Mouse (Mus musculus) liver, embryonic 14.5 days (tissue): Measurements from ENCODE around the gene Gpr12. TPM values are rescaled to one million over a fixed set of nuclear protein-coding genes. Genes with fewer than 3 reads are reported as not detected.
"Not testable (repeated sequence)": the region's sequence is repeated elsewhere in the genome, so short reads cannot be mapped to it uniquely, and the experiment has no call there.

Experiments used
- ATAC-seq: fragments of 200-750 bp; cut with Nextera tagmentation; 2 replicates; pipeline ENCODE4 v1.8.0; 2017; ENCODE audit warnings: moderate number of reproducible peaks, mild to moderate bottlenecking, moderate library complexity; ENCODE audit not compliant: insufficient read depth
- DNase-seq, 3 experiments: peaks; one replicate each; pipeline ENCODE4 v3.0.0-alpha.2; 2012 to 2013; ENCODE audit warnings: low read depth in 3 of 3, low spot score in 3 of 3
- H3K27ac ChIP-seq: fragments of 300-500 bp; sonication (generic); 2 replicates; pipeline ENCODE4 v1.5.1; 2014; ENCODE audit warnings: moderate library complexity, mild to moderate bottlenecking, control low read depth, inconsistent platforms
- H3K27me3 ChIP-seq: fragments of 300-500 bp; sonication (generic); 2 replicates; pipeline ENCODE4 v1.6.1; 2014; ENCODE audit warnings: mild to moderate bottlenecking, low read length, moderate library complexity; ENCODE audit not compliant: control insufficient read depth, insufficient read depth
- H3K36me3 ChIP-seq: fragments of 300-500 bp; sonication (generic); replicated peaks from 2 replicates; pipeline ENCODE4 v1.6.1; 2014; ENCODE audit warnings: low read depth; ENCODE audit not compliant: control insufficient read depth, insufficient read depth
- H3K4me1 ChIP-seq, 2 experiments: fragments of 200-500 bp in 1 of 2; fragments of 300-500 bp in 1 of 2; sonication (generic) in 1 of 2; replicated peaks; 2 replicates each; pipeline ENCODE4 v1.6.1; 2012 to 2014; ENCODE audit warnings: antibody characterized with exemption in 1 of 2, inconsistent platforms in 1 of 2, low read length in 1 of 2; ENCODE audit not compliant: control insufficient read depth in 2 of 2, insufficient read depth in 2 of 2
- H3K4me2 ChIP-seq: fragments of 300-500 bp; sonication (generic); 2 replicates; pipeline ENCODE4 v1.6.1; 2014; ENCODE audit warnings: low read depth, mild to moderate bottlenecking, control low read depth, moderate library complexity
- H3K4me3 ChIP-seq, 2 experiments: fragments of 200-500 bp in 1 of 2; fragments of 300-500 bp in 1 of 2; sonication (generic) in 1 of 2; 2 replicates each; pipeline ENCODE4 v1.5.1; 2012 to 2014; ENCODE audit warnings: low read depth in 2 of 2, low read length in 2 of 2, mild to moderate bottlenecking in 2 of 2, control low read depth in 1 of 2, inconsistent platforms in 1 of 2, moderate library complexity in 1 of 2; ENCODE audit not compliant: insufficient read depth in 1 of 2
- H3K9ac ChIP-seq: fragments of 300-500 bp; sonication (generic); replicated peaks from 2 replicates; pipeline ENCODE4 v1.6.1; 2014; ENCODE audit warnings: mild to moderate bottlenecking, control low read depth, moderate library complexity
- H3K9me3 ChIP-seq: fragments of 300-500 bp; sonication (generic); 2 replicates; pipeline ENCODE4 v1.6.1; 2016; ENCODE audit warnings: low read length, mixed read lengths; ENCODE audit not compliant: control insufficient read depth
- CTCF ChIP-seq: IDR thresholded peaks from 2 replicates; pipeline ENCODE4 v1.5.1; 2016; ENCODE audit warnings: antibody characterized with exemption, low read depth, control low read depth
- EP300 ChIP-seq: IDR thresholded peaks from 2 replicates; pipeline ENCODE4 v1.6.1; 2016; ENCODE audit warnings: antibody characterized with exemption, low read depth
- WGBS: fragments of 180-500 bp; shearing (Covaris S2); extraction: QIAGEN DNeasy Blood & Tissue Kit; methylation state at CpG from one replicate; pipeline ENCODE4 v1.1.7; 2014; ENCODE audit not compliant: insufficient replicate concordance; 5-methylcytosine and 5-hydroxymethylcytosine counted together
- polyA plus RNA-seq, 2 experiments: library from polyadenylated mRNA; depleted of rRNA in 1 of 2; stranded (reverse) in 1 of 2; unstranded in 1 of 2; fragments of >200 nt; fragmentation: Nextera tagmentation in 1 of 2; extraction: Ambion mirVana in 1 of 2; gene quantifications; 2 replicates each; pipeline versions ENCODE4 v1.2.1 to v1.2.3; 2012 to 2014

Gene Gpr12
- polyA plus RNA-seq, 2 experiments, result 0.05 to 0.99 TPM

DNA sequence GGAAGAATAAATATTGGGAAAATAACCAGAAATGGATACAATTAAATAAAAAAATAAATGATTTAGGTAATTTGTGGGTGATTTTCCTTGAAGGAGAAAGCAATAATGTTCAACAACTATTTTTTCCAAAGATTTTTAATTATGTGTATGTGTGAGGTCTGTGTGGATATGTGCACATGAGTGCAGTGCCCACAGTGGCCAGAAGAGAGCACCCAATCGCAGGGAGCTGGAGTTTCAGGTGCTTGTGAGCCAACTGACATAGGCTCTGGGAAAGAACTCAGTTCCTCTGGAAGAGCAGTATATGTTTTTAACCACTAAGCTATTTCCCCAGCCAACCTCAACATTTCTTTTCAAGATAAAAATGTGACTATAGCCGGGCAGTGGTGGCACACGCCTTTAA lies 8.4 kb downstream of the Gpr12 start:
- WGBS, result 74% methylated on average over 3 of the region's 3 CpGs
- H3K36me3 ChIP-seq, result no peaks in the 10 kb centered on the region
- no peak overlapping the region for H3K27ac ChIP-seq
- no peaks in the 10 kb centered on the region for H3K27me3 ChIP-seq
- DNase-seq, result no peak
- no peak overlapping the region for H3K4me2 ChIP-seq
- ATAC-seq, result no peak
- no peak overlapping the region for H3K9ac ChIP-seq
- no peaks in the 10 kb centered on the region for H3K4me1 ChIP-seq
- peak; percentile 33; the same call in 1 of the 2 replicates for TF ChIP-seq CTCF
- no peak for TF ChIP-seq EP300
- H3K4me3 ChIP-seq, result no peak overlapping the region
- H3K9me3 ChIP-seq, result no peaks in the 10 kb centered on the region

DNA sequence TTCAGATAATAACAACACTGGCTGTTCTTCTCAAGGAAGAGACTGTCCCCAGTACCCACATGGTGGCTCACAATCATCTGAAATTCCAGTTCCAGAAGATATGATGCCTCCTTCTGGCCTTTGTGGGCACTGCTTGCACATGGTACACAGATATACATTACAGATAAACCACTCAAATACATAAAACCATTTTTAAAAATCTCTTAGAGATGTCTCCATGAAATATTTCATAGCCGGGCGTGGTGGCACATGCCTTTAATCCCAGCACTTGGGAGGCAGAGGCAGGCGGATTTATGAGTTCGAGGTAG lies 12.3 kb downstream of the Gpr12 start:
- not testable (repeated sequence) for H3K27ac ChIP-seq, H3K36me3 ChIP-seq, H3K27me3 ChIP-seq, DNase-seq, H3K4me3 ChIP-seq, ATAC-seq, H3K4me1 ChIP-seq, H3K9me3 ChIP-seq, H3K4me2 ChIP-seq, H3K9ac ChIP-seq
- WGBS, result 69% methylated on average over 4 of the region's 4 CpGs

DNA sequence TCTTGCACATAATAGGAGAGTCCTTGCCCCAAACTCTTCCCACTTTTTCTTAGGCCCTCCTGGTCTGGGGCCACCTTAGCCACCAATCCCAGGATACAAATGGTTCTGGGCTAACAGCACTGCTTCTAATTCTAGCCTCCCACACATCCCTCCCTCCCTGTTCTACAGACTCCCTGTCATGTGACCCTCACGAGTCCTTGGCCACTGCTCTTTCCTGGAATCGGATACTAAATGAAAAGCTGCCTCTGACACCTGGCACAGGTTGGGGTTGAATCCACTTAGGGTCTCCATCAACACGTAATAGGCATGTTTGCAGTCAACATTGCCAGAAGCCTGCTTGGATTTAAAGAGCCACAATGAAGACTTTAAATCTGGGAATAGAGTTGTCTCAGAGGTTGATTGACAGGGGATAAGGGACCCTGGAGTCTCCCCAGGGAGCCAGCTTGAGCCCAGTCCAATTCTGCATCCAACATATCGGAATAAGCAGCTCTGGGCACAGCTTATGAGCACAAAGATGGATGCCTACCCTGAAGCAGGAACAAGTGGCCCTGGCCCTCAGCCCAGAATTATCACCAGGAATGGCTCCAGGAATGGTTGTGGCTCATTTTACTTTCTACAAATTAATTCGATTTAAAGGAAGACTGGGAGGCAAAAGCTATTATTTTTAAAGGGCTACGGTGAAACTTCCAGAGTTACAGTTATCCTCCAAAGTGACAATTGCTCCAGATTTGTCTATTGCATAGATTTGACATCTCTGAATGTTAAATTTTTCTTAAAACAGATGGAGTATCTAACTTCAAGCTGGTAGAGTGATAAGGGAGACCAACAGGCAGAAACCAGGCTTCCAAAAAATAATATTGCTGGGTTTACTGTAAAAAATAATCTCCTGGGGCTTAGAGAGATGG lies 13.0 kb downstream of the Gpr12 start:
- not testable (repeated sequence) for H3K4me2 ChIP-seq, H3K36me3 ChIP-seq, H3K4me1 ChIP-seq, H3K9me3 ChIP-seq, H3K9ac ChIP-seq, DNase-seq, H3K27ac ChIP-seq, H3K27me3 ChIP-seq, H3K4me3 ChIP-seq, ATAC-seq
- WGBS, result 43% methylated on average over 6 of the region's 6 CpGs

- 60% methylated on average over 6 of the region's 6 CpGs for WGBS
- ATAC-seq, result not testable (repeated sequence)
Observed at GRCm38 (mm10) chr5:146570179-146570578, 14.9 kb downstream of the Gpr12 start.

GRCm38 (mm10) chr5:146567054-146567453 lies 18.0 kb downstream of the Gpr12 start:
- Histone ChIP-seq H3K9me3 (no peaks in the 10 kb centered on the region), H3K9ac (no peak overlapping the region), H3K36me3 (no peaks in the 10 kb centered on the region), H3K4me1 (no peaks in the 10 kb centered on the region), H3K4me3 (no peak overlapping the region), H3K27me3 (no peaks in the 10 kb centered on the region), H3K4me2 (no peak overlapping the region), H3K27ac (no peak overlapping the region)
- DNase-seq (no peak), ATAC-seq (no peak)
- TF ChIP-seq CTCF (peak; percentile 58), EP300 (no peak)
- WGBS, result 41% methylated on average over 4 of the region's 4 CpGs

More at GRCm38 (mm10) chr5:146570179-146570578, 14.9 kb downstream of the Gpr12 start:
- not testable (repeated sequence) for H3K9me3 ChIP-seq, DNase-seq, H3K36me3 ChIP-seq, H3K4me1 ChIP-seq, H3K9ac ChIP-seq, H3K27ac ChIP-seq, H3K4me3 ChIP-seq, H3K4me2 ChIP-seq, H3K27me3 ChIP-seq
